Mouse (Mus musculus): Measurements from ENCODE around the gene Cdh23.

- no peak for TF ChIP-seq CTCF (IDR thresholded peaks at IDR 0.05; ENCODE audit: control insufficient read depth, insufficient read depth, insufficient read length)
- TF ChIP-seq USF1 (IDR thresholded peaks at IDR 0.05; ENCODE audit: low read depth): no peak
- no peak for TF ChIP-seq MAX (IDR thresholded peaks at IDR 0.05)
These were observed 412.0 kb downstream of the Cdh23 start for GRCm38 (mm10) chr10:60284248-60284647.

Data from C2C12 (cell line).